Mouse (Mus musculus) stomach, postnatal 0 days (tissue): ENCODE data around the gene Olfr1436. TPM values are rescaled to one million over a fixed set of nuclear protein-coding genes. Genes with fewer than 3 reads are reported as not detected.
"Not testable (repeated sequence)": the region's sequence is repeated elsewhere in the genome, so short reads cannot be mapped to it uniquely, and the experiment has no call there.

Experiments
- ATAC-seq: fragments of 200-750 bp; cut with Nextera tagmentation; 2 replicates; pipeline ENCODE4 v1.8.0; 2017; ENCODE audit not compliant: low FRiP score, low TSS enrichment
- DNase-seq: peaks from one replicate; pipeline ENCODE4 v3.0.0-alpha.2; 2016; ENCODE audit warnings: low spot score
- H3K27ac ChIP-seq: fragments of 300-500 bp; sonication (generic); replicated peaks from 2 replicates; pipeline ENCODE4 v1.5.1; 2014; ENCODE audit warnings: mild to moderate bottlenecking, control low read depth
- H3K27me3 ChIP-seq: fragments of 300-500 bp; sonication (generic); 2 replicates; pipeline ENCODE4 v1.6.1; 2014; ENCODE audit warnings: low read length; ENCODE audit not compliant: control insufficient read depth, insufficient read depth
- H3K36me3 ChIP-seq: fragments of 300-500 bp; sonication (generic); 2 replicates; pipeline ENCODE4 v1.6.1; 2014; ENCODE audit warnings: low read length, mixed read lengths; ENCODE audit not compliant: control insufficient read depth, insufficient read depth
- H3K4me1 ChIP-seq: fragments of 300-500 bp; sonication (generic); replicated peaks from 2 replicates; pipeline ENCODE4 v1.6.1; 2014; ENCODE audit warnings: antibody characterized with exemption; ENCODE audit not compliant: control insufficient read depth, insufficient read depth
- H3K4me2 ChIP-seq: fragments of 300-500 bp; sonication (generic); replicated peaks from 2 replicates; pipeline ENCODE4 v1.6.1; 2014; ENCODE audit warnings: low read depth, mild to moderate bottlenecking, control low read depth, moderate library complexity
- H3K4me3 ChIP-seq: fragments of 300-500 bp; sonication (generic); 2 replicates; pipeline ENCODE4 v1.5.1; 2014; ENCODE audit warnings: low read depth, low read length, control low read depth
- H3K9ac ChIP-seq: fragments of 300-500 bp; sonication (generic); 2 replicates; pipeline ENCODE4 v1.6.1; 2014; ENCODE audit warnings: mild to moderate bottlenecking, low read length, control low read depth, mixed read lengths
- H3K9me3 ChIP-seq: fragments of 300-500 bp; sonication (generic); 2 replicates; pipeline ENCODE4 v1.6.1; 2016; ENCODE audit warnings: low read length; ENCODE audit not compliant: control insufficient read depth
- CTCF ChIP-seq: IDR thresholded peaks from 2 replicates; pipeline ENCODE4 v1.5.1; 2016; ENCODE audit warnings: antibody characterized with exemption, low read depth, mild to moderate bottlenecking, moderate library complexity
- EP300 ChIP-seq: optimal IDR thresholded peaks from 2 replicates; pipeline ENCODE3; 2016; ENCODE audit warnings: antibody characterized with exemption
- WGBS: fragments of 180-500 bp; shearing (Covaris S2); extraction: QIAGEN DNeasy Blood & Tissue Kit; methylation state at CpG from one replicate; pipeline ENCODE4 v1.1.7; 2014; 5-methylcytosine and 5-hydroxymethylcytosine counted together
- polyA plus RNA-seq: library from polyadenylated mRNA; unstranded; fragments of >200 nt; fragmentation: Nextera tagmentation; extraction: Ambion mirVana; gene quantifications from 2 replicates; pipeline ENCODE4 v1.2.1, GENCODE M21; 2015

Gene Olfr1436
- polyA plus RNA-seq = not detected in 2 replicates

DNA sequence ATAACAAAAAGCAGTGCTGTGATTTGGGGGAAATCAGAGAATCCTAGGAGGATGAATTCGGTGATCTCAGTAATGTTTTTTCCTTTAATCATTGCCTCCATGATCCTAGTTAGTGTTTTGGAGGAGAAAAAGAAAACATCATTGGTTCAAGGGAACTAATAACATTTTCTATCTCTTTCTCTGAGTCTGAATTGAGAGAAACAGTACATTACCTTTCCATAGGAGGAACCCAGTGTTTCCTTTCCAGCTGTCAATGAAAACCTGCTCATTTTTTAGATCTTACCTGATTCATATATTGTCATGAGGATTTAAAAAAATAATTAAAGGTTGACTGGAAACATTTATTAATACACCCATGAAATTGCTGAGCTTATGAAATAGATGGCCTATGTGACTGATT, at the start of gene Olfr1436:
Gene Olfr1436 (minus strand): TSS at position 101 of the 400 bp plus-strand sequence.
- ATAC-seq, H3K27me3 ChIP-seq, H3K4me3 ChIP-seq, H3K4me2 ChIP-seq, DNase-seq, H3K9me3 ChIP-seq, H3K9ac ChIP-seq, H3K36me3 ChIP-seq, H3K27ac ChIP-seq, H3K4me1 ChIP-seq: not testable (repeated sequence)
- WGBS = 72% methylated on average over 1 of the region's 1 CpGs

DNA sequence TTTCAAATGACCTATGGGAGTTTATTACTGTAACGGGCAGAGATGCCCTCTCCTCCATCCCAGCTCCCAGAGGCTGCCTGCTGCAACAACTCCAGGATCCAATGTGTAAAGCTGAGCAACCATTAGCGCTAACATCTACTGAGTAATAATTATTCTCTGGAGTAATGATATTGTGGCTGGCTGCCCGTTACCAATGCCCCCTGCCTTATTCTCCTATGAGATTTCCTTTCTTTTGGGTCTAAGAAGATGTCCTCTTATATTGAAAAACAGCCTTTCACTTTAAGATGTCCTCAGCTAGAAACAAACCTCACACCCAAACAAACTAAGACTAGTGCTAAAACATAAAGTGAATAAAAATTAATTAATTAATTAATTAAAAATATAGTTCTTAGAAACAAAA, 36.9 kb upstream of the Olfr1436 start, which contains the start of gene Olfr1438-ps1:
Gene Olfr1438-ps1 (minus strand): TSS at position 101 of the 400 bp plus-strand sequence.
- TF ChIP-seq CTCF = no peak
- TF ChIP-seq EP300 = no peak
- Histone ChIP-seq H3K9me3 (no peaks in the 10 kb centered on the region), H3K36me3 (no peaks in the 10 kb centered on the region), H3K4me3 (no peak within 1 kb of the TSS), H3K27me3 (no peaks in the 10 kb centered on the region), H3K4me2 (no peak within 1 kb of the TSS), H3K4me1 (no peaks in the 10 kb centered on the region), H3K9ac (no peak within 1 kb of the TSS), H3K27ac (no peak within 1 kb of the TSS)
- ATAC-seq (no peak), DNase-seq (no peak)
- WGBS = 83% methylated on average over 3 of the region's 3 CpGs

DNA sequence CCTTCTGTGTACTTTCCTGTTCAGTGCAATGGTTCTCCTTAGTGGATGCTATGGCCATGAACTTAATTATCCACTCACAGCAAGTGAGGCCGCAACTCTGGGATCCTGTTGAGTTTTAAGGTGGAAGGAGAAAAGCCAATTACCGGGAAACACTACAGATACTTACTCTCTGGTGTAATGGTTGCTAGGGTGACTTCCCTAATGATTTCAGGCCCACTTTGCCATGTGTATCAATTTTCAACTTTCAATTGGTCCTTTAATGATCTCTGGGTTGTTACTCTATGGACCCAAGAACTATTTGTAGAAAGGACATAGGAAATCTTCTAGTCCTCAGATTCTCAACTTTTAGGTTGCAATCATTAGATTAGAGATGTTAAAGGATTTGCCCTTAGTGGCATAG, 26.1 kb upstream of the Olfr1436 start, which contains the start of gene Olfr1437:
Gene Olfr1437 (minus strand): TSS at position 101 of the 400 bp plus-strand sequence.
- H3K4me1 ChIP-seq = no peaks in the 10 kb centered on the region
- TF ChIP-seq CTCF (no peak), EP300 (no peak)
- 92% methylated on average over 2 of the region's 2 CpGs for WGBS
- no peak within 1 kb of the TSS for H3K4me2 ChIP-seq
- no peaks in the 10 kb centered on the region for H3K9me3 ChIP-seq
- ATAC-seq (no peak), DNase-seq (no peak)
- no peaks in the 10 kb centered on the region for H3K27me3 ChIP-seq
- H3K27ac ChIP-seq = no peak within 1 kb of the TSS
- no peak within 1 kb of the TSS for H3K9ac ChIP-seq
- no peaks in the 10 kb centered on the region for H3K36me3 ChIP-seq
- H3K4me3 ChIP-seq = no peak within 1 kb of the TSS

DNA sequence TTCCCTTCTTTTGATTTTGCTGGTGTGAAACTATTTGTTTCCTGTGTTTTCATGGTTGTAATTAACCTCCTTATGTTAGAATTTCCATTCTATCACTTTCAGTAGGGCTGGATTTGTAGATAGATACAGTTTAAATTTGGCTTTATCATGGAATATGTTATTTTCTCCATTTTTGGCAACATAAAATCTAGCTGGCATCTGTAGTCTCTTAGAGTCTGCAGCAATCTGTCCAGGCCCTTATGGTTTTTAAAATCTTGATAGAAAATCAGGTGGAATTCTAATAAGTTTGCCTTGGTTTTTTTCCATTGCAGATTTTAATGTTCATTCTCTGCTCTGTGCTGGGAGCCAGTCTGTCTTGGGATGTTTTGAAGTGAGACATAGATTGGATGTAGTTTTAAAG, 6.0 kb downstream of the Olfr1436 start:
- Histone ChIP-seq H3K4me1 (no peaks in the 10 kb centered on the region), H3K4me3 (no peak overlapping the region), H3K27ac (no peak overlapping the region), H3K9me3 (no peaks in the 10 kb centered on the region), H3K4me2 (no peak overlapping the region), H3K27me3 (no peaks in the 10 kb centered on the region), H3K36me3 (no peaks in the 10 kb centered on the region), H3K9ac (no peak overlapping the region)
- TF ChIP-seq CTCF (no peak), EP300 (no peak)
- no peak for ATAC-seq
- DNase-seq = no peak

DNA sequence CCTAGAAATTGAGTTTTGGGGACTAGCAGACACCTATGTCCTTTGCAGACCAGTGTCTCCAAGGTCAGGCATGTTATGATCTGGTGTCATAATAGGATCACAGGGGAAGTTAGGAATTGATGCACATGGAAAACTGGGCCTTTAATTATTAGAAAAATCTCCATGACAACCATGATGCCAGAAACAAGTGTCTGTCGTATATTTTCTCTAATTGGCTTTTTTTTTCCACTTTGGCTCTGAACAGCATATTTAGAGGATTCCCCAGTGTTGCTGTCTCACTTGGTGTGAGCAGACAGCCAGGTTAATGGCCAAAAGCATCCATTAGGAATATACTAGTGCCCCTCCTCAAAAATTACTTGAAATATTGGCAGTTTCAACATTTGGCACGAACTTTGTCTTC, 19.4 kb downstream of the Olfr1436 start, which contains the start of gene Olfr1434:
Gene Olfr1434 (plus strand): TSS at position 301 of the 400 bp plus-strand sequence.
- Histone ChIP-seq H3K27ac (no peak within 1 kb of the TSS), H3K9ac (no peak within 1 kb of the TSS), H3K4me1 (no peaks in the 10 kb centered on the region), H3K36me3 (no peaks in the 10 kb centered on the region), H3K9me3 (no peaks in the 10 kb centered on the region), H3K4me3 (no peak within 1 kb of the TSS), H3K27me3 (no peaks in the 10 kb centered on the region), H3K4me2 (no peak within 1 kb of the TSS)
- ATAC-seq (no peak), DNase-seq (no peak)
- WGBS = 78% methylated on average over 2 of the region's 2 CpGs
- no peak for TF ChIP-seq EP300
- TF ChIP-seq CTCF = no peak

DNA sequence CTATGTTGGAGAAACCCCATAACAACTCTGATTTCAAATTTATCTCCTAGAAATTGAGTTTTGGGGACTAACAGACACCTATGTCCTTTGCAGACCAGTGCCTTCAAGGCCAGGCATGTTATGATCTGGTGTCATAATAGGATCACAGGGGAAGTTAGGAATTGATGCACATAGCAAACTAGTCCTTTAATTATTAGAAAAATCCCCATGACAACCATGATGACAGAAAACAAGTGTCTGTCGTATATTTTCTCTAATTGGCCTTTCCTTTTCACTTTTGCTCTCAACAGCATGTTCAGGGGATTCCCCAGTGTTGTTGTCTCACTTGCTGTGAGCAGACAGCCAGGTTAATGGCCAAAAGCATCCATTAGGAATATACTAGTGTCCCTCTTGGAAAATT, 38.2 kb downstream of the Olfr1436 start, which contains the start of gene Olfr235:
Gene Olfr235 (plus strand): TSS at position 301 of the 400 bp plus-strand sequence.
- Histone ChIP-seq H3K36me3 (no peaks in the 10 kb centered on the region), H3K4me2 (no peak within 1 kb of the TSS), H3K9ac (no peak within 1 kb of the TSS), H3K27ac (no peak within 1 kb of the TSS), H3K4me3 (no peak within 1 kb of the TSS), H3K9me3 (no peaks in the 10 kb centered on the region), H3K4me1 (no peaks in the 10 kb centered on the region), H3K27me3 (no peaks in the 10 kb centered on the region)
- DNase-seq = no peak
- no peak for ATAC-seq
- no peak for TF ChIP-seq CTCF
- TF ChIP-seq EP300 = no peak
- WGBS = 78% methylated on average over 1 of the region's 1 CpGs

Other genes starting within 250 kb of the Olfr1436 start
- gene Olfr1424, start 236.4 kb downstream of the Olfr1436 start, polyA plus RNA-seq = not detected in 2 replicates
- not detected in 2 replicates for gene Olfr1425, start 221.4 kb downstream of the Olfr1436 start, polyA plus RNA-seq
- not detected in 2 replicates for gene Olfr1426, start 207.1 kb downstream of the Olfr1436 start, polyA plus RNA-seq
- gene Olfr1427, start 195.8 kb downstream of the Olfr1436 start, polyA plus RNA-seq = not detected in 2 replicates
- not detected in 2 replicates for gene Olfr1428, start 183.2 kb downstream of the Olfr1436 start, polyA plus RNA-seq
- not detected in 2 replicates for gene Olfr76, start 175.9 kb downstream of the Olfr1436 start, polyA plus RNA-seq
- gene Olfr1555-ps1, start 129.0 kb downstream of the Olfr1436 start, polyA plus RNA-seq = not detected in 2 replicates
- not detected in 2 replicates for gene Olfr1431, start 98.5 kb downstream of the Olfr1436 start, polyA plus RNA-seq
- gene Olfr1432, start 66.5 kb downstream of the Olfr1436 start, polyA plus RNA-seq = not detected in 2 replicates
- gene Olfr262, start 57.5 kb downstream of the Olfr1436 start, polyA plus RNA-seq = not detected in 2 replicates
- gene Olfr235, start 38.1 kb downstream of the Olfr1436 start, polyA plus RNA-seq = not detected in 2 replicates
- gene Olfr1434, start 19.3 kb downstream of the Olfr1436 start, polyA plus RNA-seq = not detected in 2 replicates
- gene Olfr1437, start 26.0 kb upstream of the Olfr1436 start, polyA plus RNA-seq = not detected in 2 replicates
- gene Olfr1438-ps1, start 36.8 kb upstream of the Olfr1436 start, polyA plus RNA-seq = 0.04 TPM in 1 of 2 replicates, not detected in the other
- gene Olfr1440, start 88.1 kb upstream of the Olfr1436 start, polyA plus RNA-seq = not detected in 2 replicates
- gene Olfr1441, start 118.3 kb upstream of the Olfr1436 start, polyA plus RNA-seq = not detected in 2 replicates
- gene Pfpl, start 128.8 kb upstream of the Olfr1436 start, polyA plus RNA-seq = not detected in 2 replicates
- 0.71 and 0.84 TPM in 2 replicates for gene Mpeg1, start 161.6 kb upstream of the Olfr1436 start, polyA plus RNA-seq
- 6.2 and 7.1 TPM in 2 replicates for gene Dtx4, start 202.3 kb upstream of the Olfr1436 start, polyA plus RNA-seq
- gene Fam111a, start 246.6 kb upstream of the Olfr1436 start, polyA plus RNA-seq = 8.2 TPM in 2 replicates